Comparison of ENCODE assay signal across 8 mouse cellular contexts in genomic region chr11:108752301-108752700, GRCm38 (mm10).
DNase-seq lines count a peak whose midpoint lies in the region; ATAC-seq lines count a peak whose summit lies in the region.

No protein-coding gene starts in this region.

- H3K27ac ChIP-seq in hindbrain, embryonic 13.5 days = no peak overlapping the region
- no peak overlapping the region for H3K27ac ChIP-seq in hindbrain, embryonic 10.5 days

- WGBS in hindbrain, embryonic 13.5 days = 41% methylated on average over 7 of the region's 7 CpGs
- 78% methylated on average over 7 of the region's 7 CpGs for WGBS in hindbrain, embryonic 10.5 days

- H3K27me3 ChIP-seq in hindbrain, embryonic 13.5 days = no peaks in the 10 kb centered on the region
- H3K27me3 ChIP-seq in hindbrain, embryonic 10.5 days (ENCODE audit: insufficient read depth, poor library complexity, severe bottlenecking) = no peaks in the 10 kb centered on the region

- H3K9me3 ChIP-seq in hindbrain, embryonic 13.5 days = no peaks in the 10 kb centered on the region
- no peaks in the 10 kb centered on the region for H3K9me3 ChIP-seq in hindbrain, embryonic 10.5 days

- H3K36me3 ChIP-seq in hindbrain, embryonic 13.5 days = no peaks in the 10 kb centered on the region
- no peaks in the 10 kb centered on the region for H3K36me3 ChIP-seq in hindbrain, embryonic 10.5 days

- H3K4me3 ChIP-seq in hindbrain, embryonic 13.5 days = no peak overlapping the region
- no peak overlapping the region for H3K4me3 ChIP-seq in hindbrain, embryonic 10.5 days

- H3K4me1 ChIP-seq in hindbrain, embryonic 13.5 days (replicated peaks) = peaks cover 10% of the 10 kb centered on the region
- H3K4me1 ChIP-seq in hindbrain, embryonic 10.5 days (replicated peaks) = peaks cover 5% of the 10 kb centered on the region; the same call in 1 of the 2 replicates

- DNase-seq in hindbrain, embryonic 10.5 days (ENCODE audit: low spot score) = no peak
- DNase-seq in MEL-GATA-1-ER (ENCODE audit: extremely low read depth, low read depth) = peak; percentile 33
- DNase-seq in cerebellum, postnatal 14 days = peak; percentile 77 to 82
- DNase-seq in gonadal fat pad, adult 2 months (ENCODE audit: low read depth) = peak; percentile 59
- peak; percentile 84 to 86 for DNase-seq in kidney, postnatal 36 days
- peak; percentile 51 for DNase-seq in mesoderm, embryonic 11.5 days (ENCODE audit: low read depth, low spot score)
- peak; percentile 9 to 16 for DNase-seq in thymus, postnatal 36 days

- H3K4me2 ChIP-seq in hindbrain, embryonic 13.5 days = peak overlapping the region; percentile 22; the same call in 1 of the 2 replicates

- H3K9ac ChIP-seq in hindbrain, embryonic 13.5 days = no peak overlapping the region

- ATAC-seq in hindbrain, embryonic 13.5 days (ENCODE audit: low FRiP score) = no peak
